Mouse (Mus musculus) small intestine, adult 2 months (tissue): ENCODE measurements around the gene Tes.

Experiments
- CTCF ChIP-seq: fragments of 200-500 bp; IDR thresholded peaks from 2 replicates; pipeline ENCODE4 v1.5.1; 2012; ENCODE audit warnings: low read depth, mild to moderate bottlenecking, control low read depth, inconsistent platforms, low read length, moderate library complexity, mixed read lengths; ENCODE audit not compliant: insufficient replicate concordance, insufficient read length; ENCODE audit errors: extremely low read depth
- POLR2A ChIP-seq: fragments of 200-500 bp; IDR thresholded peaks from 2 replicates; pipeline ENCODE4 v1.6.1; 2012; ENCODE audit warnings: low read depth, mild to moderate bottlenecking, control low read depth, inconsistent platforms, low read length, moderate library complexity

DNA sequence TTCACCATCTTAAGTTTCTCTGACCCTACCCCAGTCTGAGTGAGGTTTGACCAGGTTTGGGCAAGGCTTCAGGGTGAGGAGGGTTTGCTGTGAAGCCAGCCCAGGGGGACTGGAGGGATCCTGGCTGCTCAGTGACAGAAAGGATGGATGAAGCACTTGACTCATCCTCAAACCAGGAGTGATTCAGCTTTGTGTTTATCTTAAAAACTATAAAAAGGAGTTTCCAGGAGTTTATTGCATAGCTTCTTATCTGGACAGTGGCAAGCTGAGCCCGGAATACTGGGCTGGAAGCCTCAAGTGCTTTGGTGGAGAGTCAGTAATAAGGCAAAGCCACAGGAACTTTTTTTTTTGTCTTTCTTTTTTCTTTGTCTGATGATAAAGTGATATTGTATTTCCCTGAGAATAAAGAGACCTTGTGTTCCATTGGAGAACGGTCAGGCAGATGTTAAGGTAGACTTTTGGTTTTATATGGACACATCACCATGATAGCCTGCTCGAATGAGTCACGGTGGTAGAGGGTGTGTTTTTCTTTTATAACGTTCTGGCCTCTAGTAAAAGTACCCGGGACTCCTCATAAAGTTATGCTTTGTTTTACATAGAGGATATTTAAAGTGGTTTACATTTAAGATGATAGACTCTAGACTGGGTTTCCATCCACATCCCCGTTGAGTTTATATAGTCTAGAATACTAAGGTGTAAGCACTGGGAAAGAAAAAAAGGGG lies 8.0 kb downstream of the Tes start:
- TF ChIP-seq CTCF (no peak), POLR2A (no peak)
